Mouse (Mus musculus) thymus, adult 2 months (tissue): Measurements from ENCODE around the gene Agrp. TPM values are rescaled to one million over a fixed set of nuclear protein-coding genes. Genes with fewer than 3 reads are reported as not detected.
A peak's percentile ranks its signal among the peaks of the same experiment; 100 is the strongest.

Source experiments
- DNase-seq: peaks from one replicate; pipeline ENCODE4 v3.0.0; 2021
- H3K27ac ChIP-seq: fragments of 200-500 bp; 2 replicates; pipeline ENCODE4 v1.5.1; 2012; ENCODE audit warnings: low read length, control low read depth; ENCODE audit not compliant: control insufficient read depth, insufficient read depth
- H3K27me3 ChIP-seq: fragments of 200-500 bp; 2 replicates; pipeline ENCODE4 v1.6.1; 2012; ENCODE audit warnings: mild to moderate bottlenecking, low read length, moderate library complexity, mixed read lengths; ENCODE audit not compliant: control insufficient read depth, insufficient read depth
- H3K36me3 ChIP-seq: fragments of 200-500 bp; 2 replicates; pipeline ENCODE4 v1.6.1; 2012; ENCODE audit warnings: mild to moderate bottlenecking, low read length, moderate library complexity; ENCODE audit not compliant: control insufficient read depth, insufficient read depth
- H3K4me1 ChIP-seq: fragments of 200-500 bp; replicated peaks from 2 replicates; pipeline ENCODE4 v1.6.1; 2012; ENCODE audit warnings: low read length; ENCODE audit not compliant: control insufficient read depth, insufficient read depth
- H3K4me3 ChIP-seq: fragments of 200-500 bp; 2 replicates; pipeline ENCODE4 v1.5.1; 2012; ENCODE audit warnings: mild to moderate bottlenecking, low read length, control low read depth, moderate library complexity; ENCODE audit not compliant: control insufficient read depth, insufficient read depth
- CTCF ChIP-seq: fragments of 200-500 bp; IDR thresholded peaks from 2 replicates; pipeline ENCODE4 v1.5.1; 2012; ENCODE audit warnings: mild to moderate bottlenecking, control low read depth, low read length, moderate library complexity, borderline replicate concordance; ENCODE audit not compliant: control insufficient read depth, poor library complexity, insufficient read depth; ENCODE audit errors: extremely low read depth
- POLR2A ChIP-seq: fragments of 200-500 bp; IDR thresholded peaks from 2 replicates; pipeline ENCODE4 v1.6.1; 2012; ENCODE audit warnings: mild to moderate bottlenecking, low read length, control low read depth, moderate library complexity; ENCODE audit not compliant: control insufficient read depth, poor library complexity, insufficient read depth; ENCODE audit errors: extremely low read depth
- WGBS: fragments of 180-500 bp; shearing (Covaris S2); methylation state at CpG from one replicate; pipeline ENCODE4 v1.1.7; 2018; 5-methylcytosine and 5-hydroxymethylcytosine counted together
- polyA plus RNA-seq: library from polyadenylated mRNA; depleted of rRNA; stranded (reverse); fragments of >200 nt; gene quantifications from 2 replicates; pipeline ENCODE4 v1.2.3, GENCODE M21; 2012

Agrp gene
- polyA plus RNA-seq, 1 experiment, result 1.00 TPM

DNA sequence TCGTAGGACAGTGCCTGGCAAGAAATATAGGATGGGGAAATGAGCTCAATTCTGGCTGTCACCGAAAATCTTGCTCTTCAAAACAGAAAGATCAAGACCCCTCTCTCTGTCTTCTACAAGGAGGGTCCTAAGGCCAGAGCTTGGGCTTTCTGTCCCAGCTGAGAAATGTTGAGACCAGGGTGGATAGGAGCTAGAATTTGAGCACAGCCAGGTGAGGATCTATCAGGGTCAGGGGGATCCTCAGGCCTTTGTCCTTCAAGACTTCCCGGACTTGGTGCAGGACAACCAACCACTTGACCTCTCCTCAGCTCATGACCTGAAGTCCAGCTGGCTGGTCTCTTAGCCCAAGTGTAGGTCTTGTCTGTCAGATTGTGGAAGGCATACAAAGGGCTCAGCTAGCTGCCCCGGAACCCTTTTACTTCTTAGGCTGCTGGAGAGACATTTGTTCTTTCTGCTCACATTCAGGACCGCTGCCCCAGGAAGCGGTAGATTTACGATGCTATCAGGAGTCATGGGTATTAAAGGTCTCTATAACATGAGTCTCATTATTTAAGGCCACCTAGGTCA lies 13.4 kb downstream of the Agrp start:
- Histone ChIP-seq H3K36me3 (peaks cover 30% of the 10 kb centered on the region), H3K27ac (peak overlapping the region; percentile 98), H3K4me3 (peak overlapping the region; percentile 43), H3K4me1 (peaks cover 34% of the 10 kb centered on the region), H3K27me3 (no peaks in the 10 kb centered on the region)
- 14% methylated on average over 7 of the region's 7 CpGs for WGBS
- no peak for TF ChIP-seq POLR2A
- TF ChIP-seq CTCF, result no peak
- peak; percentile 43 for DNase-seq

DNA sequence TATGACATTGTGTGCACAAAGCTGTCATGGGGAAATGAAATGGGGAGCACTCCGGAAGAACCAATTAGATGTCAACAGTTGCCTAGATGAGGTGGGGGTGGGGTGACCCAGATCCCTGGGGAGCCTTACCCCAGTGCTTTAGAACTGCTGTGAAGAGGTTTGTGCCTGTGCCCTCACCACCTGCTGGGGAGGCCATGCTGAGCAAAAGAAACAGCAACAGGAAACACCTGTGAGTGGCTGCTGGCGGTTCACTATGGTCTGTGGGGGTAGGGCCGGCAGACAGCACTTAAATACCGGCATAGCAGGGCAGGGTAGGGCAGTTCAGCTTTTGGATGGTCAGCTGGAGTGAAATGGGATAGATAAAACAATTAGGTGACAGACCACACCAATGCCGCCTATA lies 14.1 kb downstream of the Agrp start:
- peak; percentile 89 for DNase-seq
- Histone ChIP-seq H3K4me3 (peak overlapping the region; percentile 48), H3K4me1 (peaks cover 38% of the 10 kb centered on the region), H3K36me3 (peaks cover 36% of the 10 kb centered on the region), H3K27ac (peak overlapping the region; percentile 98), H3K27me3 (no peaks in the 10 kb centered on the region)
- WGBS, result 3% methylated on average over 5 of the region's 5 CpGs
- no peak for TF ChIP-seq CTCF
- TF ChIP-seq POLR2A, result peak; percentile 64

DNA sequence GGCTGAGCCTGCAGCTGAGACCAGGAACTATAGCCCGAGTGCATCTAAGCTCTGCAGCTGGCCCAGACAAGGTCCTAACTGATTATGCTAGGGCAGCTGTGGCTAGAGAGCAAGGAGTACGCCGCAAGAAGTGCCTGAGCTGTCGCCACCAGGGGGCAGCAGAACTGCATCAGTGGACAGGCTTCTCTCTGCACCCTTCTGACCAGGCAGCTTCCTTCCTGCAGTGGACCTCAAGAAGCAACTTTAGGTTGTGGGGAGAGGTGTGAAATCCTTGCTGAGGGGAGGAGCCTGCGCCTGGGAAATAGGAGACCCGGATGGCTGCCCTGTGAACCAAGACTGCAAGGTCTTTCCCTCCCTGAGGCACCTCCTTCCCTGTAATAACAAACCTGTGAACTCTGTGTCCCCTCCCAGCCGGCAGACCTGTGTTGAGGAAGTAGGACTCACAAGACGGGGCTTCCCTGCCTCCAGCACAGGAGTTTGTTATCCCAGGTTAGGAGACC lies 14.7 kb downstream of the Agrp start:
- Histone ChIP-seq H3K4me3 (peak overlapping the region; percentile 48), H3K36me3 (peaks cover 43% of the 10 kb centered on the region), H3K27ac (peak overlapping the region; percentile 98), H3K27me3 (no peaks in the 10 kb centered on the region), H3K4me1 (peaks cover 44% of the 10 kb centered on the region)
- DNase-seq, result peak; percentile 96
- whole genome bisulfite sequencing, result under 1% methylated on average over 8 of the region's 8 CpGs
- TF ChIP-seq CTCF (peak; percentile 95), POLR2A (peak; percentile 46; the same call in 1 of the 2 replicates)

DNA sequence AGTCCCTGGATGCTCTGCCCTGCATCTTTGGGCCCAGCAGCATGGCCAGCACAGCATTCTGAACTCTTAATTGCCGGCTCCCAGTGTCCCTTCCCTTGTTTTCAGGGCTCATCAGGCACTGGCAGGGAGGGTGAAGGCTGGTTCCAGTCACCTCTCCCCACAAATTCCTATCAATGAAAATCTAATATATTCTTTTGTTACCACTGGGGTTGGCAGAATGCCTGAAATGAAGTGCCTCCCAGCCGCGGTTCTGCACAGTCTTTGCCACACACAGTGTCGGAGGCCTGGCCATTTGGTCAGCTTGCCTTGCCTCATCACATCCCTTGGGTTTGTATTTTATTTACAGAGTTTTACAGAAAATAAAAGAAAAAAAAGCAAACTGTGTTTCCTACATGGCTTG lies 15.4 kb downstream of the Agrp start:
- Histone ChIP-seq H3K36me3 (peaks cover 49% of the 10 kb centered on the region), H3K4me3 (peak overlapping the region; percentile 48), H3K27ac (peak overlapping the region; percentile 98), H3K4me1 (peaks cover 46% of the 10 kb centered on the region), H3K27me3 (no peaks in the 10 kb centered on the region)
- TF ChIP-seq CTCF (no peak), POLR2A (no peak)
- no peak for DNase-seq
- whole genome bisulfite sequencing, result 64% methylated on average over 4 of the region's 4 CpGs

DNA sequence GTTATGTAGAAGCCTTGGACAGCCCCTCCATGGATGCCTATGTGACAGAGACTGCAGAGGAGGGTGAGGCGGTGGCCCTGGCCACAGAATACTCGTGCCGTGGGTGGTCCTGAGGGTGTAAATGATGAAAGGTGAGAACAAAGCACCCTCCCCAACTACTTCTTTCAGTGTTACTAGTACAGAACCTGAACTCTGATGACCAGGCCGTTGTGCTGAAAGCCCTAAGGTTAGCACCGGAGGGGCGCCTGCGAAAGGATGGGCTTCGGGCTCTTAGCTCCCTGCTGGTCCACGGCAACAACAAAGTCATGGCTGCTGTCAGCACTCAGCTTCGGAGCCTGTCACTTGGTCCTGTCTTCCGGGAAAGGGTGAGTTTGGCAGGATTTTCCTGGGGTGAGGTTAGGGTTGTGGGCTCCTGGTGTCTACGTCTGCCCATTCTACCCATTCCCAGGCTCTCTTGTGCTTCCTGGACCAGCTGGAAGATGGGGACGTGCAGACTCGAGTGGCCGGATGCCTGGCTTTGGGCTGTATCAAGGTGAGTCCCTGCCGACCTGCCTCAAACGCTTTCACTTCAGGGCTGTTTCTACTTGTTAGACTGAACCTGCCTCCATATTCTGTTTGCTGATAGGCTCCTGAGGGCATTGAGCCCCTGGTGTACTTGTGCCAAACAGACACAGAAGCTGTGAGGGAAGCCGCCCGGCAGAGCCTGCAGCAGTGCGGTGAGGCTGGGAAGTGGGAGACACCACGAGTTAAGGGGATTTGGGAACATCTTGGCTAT lies 16.1 kb downstream of the Agrp start:
- no peak for DNase-seq
- Histone ChIP-seq H3K36me3 (peaks cover 56% of the 10 kb centered on the region), H3K4me3 (no peak overlapping the region), H3K27ac (peak overlapping the region; percentile 98), H3K4me1 (peaks cover 46% of the 10 kb centered on the region), H3K27me3 (no peaks in the 10 kb centered on the region)
- 94% methylated on average over 21 of the region's 21 CpGs for WGBS
- no peak for TF ChIP-seq POLR2A
- no peak for TF ChIP-seq CTCF

DNA sequence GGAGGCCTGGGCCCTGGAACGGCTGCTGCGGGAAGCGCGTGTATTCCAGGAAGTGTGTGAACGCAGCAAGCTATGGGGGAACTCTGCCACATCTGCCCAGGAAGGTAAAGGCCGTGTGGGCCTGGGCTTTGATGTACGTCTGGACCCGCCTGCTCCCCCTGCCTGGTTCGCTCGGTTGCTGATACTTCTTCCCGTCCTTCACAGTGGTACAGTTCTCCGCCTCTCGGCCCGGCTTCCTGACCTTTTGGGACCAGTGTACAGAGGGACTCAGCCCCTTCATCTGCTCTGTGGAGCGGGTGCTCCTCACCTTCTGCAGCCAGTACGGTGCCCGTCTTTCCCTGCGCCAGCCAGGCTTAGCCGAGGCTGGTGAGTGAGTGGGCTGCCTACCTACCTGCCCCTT lies 17.0 kb downstream of the Agrp start:
- Histone ChIP-seq H3K27me3 (no peaks in the 10 kb centered on the region), H3K4me1 (peaks cover 41% of the 10 kb centered on the region), H3K27ac (no peak overlapping the region), H3K4me3 (no peak overlapping the region), H3K36me3 (peaks cover 65% of the 10 kb centered on the region)
- TF ChIP-seq POLR2A (no peak), CTCF (no peak)
- no peak for DNase-seq
- 94% methylated on average over 19 of the region's 19 CpGs for WGBS
